Mouse (Mus musculus) spleen, adult 2 months (tissue): ENCODE data around the gene Ndufs5.

ENCODE experiments used
- CTCF ChIP-seq: fragments of 200-500 bp; IDR thresholded peaks from 2 replicates; pipeline ENCODE4 v1.5.1; 2011; ENCODE audit warnings: mild to moderate bottlenecking, inconsistent platforms; ENCODE audit not compliant: insufficient read depth, insufficient read length, insufficient replicate concordance; ENCODE audit errors: extremely low read depth
- POLR2A ChIP-seq: fragments of 200-500 bp; IDR thresholded peaks from 2 replicates; pipeline ENCODE4 v1.6.1; 2011; ENCODE audit warnings: low read depth, low read length, inconsistent platforms

GRCm38 (mm10) chr4:123732921-123733320 lies 14.9 kb upstream of the Ndufs5 start:
- TF ChIP-seq CTCF (no peak), POLR2A (no peak)
